Mouse (Mus musculus): Measurements from ENCODE around the gene Arhgap44.
A peak's percentile ranks its signal among the peaks of the same experiment; 100 is the strongest.

Arhgap44 gene

DNA sequence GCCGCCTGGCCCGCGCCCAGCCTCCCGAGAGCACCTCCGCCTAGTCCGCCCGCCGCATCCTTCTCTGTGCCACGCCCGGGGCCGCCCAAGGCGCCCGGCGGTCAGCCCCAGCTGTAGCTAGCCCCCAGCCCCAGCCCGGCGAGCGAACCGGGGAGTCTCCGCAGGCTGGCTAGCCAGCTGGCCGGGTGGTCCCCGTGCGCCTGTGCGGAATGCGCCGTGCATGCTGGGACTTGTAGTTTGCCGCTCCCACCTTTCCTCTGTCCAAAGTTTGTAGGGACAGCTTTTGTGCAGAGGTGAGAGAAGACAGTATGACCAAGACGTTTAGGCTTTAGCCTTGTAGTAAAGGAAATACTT is at the start of gene Arhgap44:
Arhgap44 (minus strand) TSS at position 195 of the 354 bp plus-strand sequence.
- no peak for DNase-seq (ENCODE audit: low spot score)

DNA sequence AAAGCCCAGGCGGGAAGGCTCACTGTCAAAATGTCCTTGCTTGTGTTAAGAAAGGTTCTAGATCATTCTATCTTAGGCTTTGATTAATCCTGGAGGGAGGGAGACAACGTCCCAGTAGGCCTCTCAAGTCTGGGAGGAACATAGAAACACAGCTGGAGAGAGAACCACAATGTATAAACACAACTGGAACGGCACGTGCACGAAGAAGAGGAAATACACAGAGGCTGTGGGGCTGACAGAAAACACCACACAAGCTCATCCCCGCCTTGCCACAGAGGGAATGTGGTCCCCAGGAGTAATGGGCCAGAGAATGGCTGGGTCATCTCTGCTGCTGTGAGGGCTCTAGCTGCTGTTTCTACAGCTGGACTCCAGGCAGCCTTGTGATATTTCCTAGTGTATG is 48.9 kb upstream of the Arhgap44 start:
- DNase-seq (ENCODE audit: low spot score) = no peak

- no peak for DNase-seq (ENCODE audit: low spot score)
Observed at GRCm38 (mm10) chr11:65209441-65209840, 46.7 kb upstream of the Arhgap44 start.

GRCm38 (mm10) chr11:65205306-65205705 is 42.5 kb upstream of the Arhgap44 start:
- no peak for DNase-seq (ENCODE audit: low spot score)

DNA sequence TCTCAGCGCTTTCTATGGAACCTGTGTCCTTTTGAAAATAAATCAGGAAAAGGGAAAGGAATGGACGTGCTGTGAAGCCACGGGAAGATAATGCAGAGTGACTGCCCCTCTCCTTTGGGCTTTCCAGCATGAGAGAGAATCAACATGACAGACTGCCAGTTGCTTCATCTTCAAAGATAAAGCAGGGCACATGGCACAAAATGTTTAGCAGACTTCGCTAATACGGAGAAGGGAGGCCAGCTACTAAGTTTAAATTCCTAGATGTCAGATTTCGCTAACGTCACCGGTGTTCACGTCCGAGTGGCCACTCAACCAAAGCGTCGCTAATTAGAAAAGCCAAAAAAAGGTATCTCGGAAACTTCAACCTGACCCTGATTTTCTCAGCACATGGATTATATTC is 41.9 kb upstream of the Arhgap44 start:
- DNase-seq (ENCODE audit: low spot score) = no peak

- no peak for DNase-seq (ENCODE audit: low spot score)
Observed at GRCm38 (mm10) chr11:65203020-65203419, 40.3 kb upstream of the Arhgap44 start.

DNA sequence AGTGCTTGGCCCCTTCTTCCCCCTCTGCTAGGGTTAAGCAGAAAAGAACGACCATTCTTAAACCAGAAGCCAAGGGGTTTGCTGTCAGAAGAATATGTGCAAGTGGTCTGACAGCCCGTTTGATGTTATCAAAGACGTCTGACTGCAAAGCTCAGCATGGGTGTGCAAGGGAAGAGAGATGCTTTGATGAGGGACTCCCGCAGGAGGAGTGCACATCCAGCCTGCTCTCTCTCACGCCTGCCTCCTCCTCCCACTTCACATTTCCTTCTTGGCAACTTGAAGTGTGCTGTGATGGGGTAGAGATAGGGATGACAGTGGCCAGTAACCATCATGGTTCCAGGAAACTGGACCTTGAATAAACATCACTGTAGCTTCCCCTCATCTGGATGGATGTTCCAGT is 39.5 kb upstream of the Arhgap44 start:
- no peak for DNase-seq (ENCODE audit: low spot score)

GRCm38 (mm10) chr11:65198026-65198425 is 35.3 kb upstream of the Arhgap44 start:
- no peak for DNase-seq (ENCODE audit: low spot score)

DNA sequence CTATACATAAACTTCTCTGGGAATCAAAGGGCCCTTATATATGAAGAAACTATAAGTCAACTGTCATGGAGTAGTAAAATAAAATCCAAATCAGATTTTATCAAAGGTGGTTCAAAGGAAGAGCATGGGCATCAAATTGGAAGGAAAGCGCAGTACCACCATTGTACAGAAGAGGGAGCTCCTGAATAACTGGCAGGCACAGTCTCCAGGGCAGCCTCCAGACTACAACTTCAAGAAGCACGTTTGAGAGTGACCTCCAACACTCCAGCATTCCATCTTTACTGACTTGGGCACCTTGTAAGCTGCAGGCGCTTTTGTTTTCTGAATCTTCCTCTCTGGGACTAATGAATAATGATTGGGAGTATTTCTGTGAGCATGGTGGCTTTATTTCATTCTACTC is 34.5 kb upstream of the Arhgap44 start:
- peak; percentile 31 for DNase-seq (ENCODE audit: low spot score)

GRCm38 (mm10) chr11:65186974-65187373 is 24.2 kb upstream of the Arhgap44 start:
- no peak for DNase-seq (ENCODE audit: low spot score)

- no peak for DNase-seq (ENCODE audit: low spot score)
Observed at GRCm38 (mm10) chr11:65185114-65185513, 22.4 kb upstream of the Arhgap44 start.

DNA sequence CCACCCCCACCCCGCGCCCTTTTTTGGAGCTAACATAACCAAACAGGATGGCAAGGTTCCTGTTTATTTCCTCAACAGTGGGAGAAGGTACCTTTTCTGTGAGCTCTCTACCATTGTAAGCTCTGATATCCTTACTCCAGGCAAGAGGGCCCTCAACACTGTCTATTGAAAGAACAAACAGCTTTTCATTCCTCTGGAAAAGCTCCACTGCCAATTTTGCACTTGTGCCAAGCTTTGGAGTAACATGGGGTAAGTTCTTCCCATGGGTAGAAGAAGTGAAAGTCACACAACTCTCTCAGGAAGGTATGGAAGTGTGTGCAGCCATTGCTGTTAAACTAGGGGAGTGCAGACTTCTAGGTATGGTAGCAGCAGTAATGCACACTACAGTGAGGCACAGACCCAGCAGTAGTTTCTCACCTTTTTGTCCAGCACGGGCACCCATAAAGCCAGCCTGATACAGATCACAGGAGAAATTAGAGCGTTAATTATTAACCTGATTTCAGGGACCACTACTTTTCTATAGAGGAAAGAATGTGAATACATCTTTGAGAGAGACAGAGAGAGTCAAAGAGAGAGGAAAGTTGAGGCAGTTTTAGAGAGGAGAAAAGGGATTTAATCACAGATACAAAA is 7.5 kb upstream of the Arhgap44 start:
- DNase-seq (ENCODE audit: low spot score) = no peak

- DNase-seq (ENCODE audit: low spot score) = no peak
Observed at GRCm38 (mm10) chr11:65161881-65162766, 637 bp downstream of the Arhgap44 start.

DNA sequence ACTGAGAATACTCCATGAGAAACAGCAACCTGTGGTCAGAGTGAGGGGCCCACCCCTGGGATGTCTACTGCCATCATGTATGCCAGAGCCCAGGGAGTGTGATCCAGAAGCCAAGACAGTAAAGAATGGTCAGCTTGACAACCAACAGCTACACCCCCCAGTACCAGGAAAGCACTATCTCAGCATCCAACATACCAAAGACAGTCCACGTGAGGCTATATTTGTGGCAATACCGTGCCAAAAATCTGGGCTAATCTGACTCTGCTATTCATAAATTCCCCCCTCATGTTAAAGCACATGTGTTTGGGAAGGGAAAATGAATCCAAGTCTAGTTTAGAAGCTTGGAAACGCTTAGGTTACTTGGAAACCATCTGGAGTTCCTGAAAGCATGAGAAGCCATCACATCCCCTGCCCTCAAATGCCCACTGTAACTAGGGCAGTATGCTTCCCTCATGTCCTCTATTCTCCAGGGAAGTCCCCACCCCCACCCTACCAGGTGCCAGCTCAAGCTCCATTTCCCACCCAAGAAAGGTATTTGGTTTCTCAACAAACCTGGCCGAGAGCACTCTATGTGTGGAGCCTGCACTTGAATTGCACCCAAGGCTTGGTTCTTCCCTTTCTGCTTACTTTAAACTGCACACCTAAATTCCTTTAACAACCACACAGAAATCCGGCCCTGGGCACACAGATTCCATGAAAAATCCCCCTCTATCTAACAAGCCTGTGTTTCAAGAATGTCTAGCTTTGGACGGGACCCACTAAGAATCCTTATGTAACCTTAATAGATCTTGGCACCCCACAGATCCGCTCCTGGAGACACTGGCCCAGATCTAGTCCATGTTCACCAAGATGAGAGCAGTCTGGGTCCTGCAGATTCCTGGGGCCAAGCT is 1.5 kb downstream of the Arhgap44 start:
- no peak for DNase-seq (ENCODE audit: low spot score)

GRCm38 (mm10) chr11:65159791-65160190 is 3.0 kb downstream of the Arhgap44 start, which contains the start of gene 1700086D15Rik:
1700086D15Rik (minus strand) TSS chr11:65159891.
- no peak for DNase-seq (ENCODE audit: low spot score)

- no peak for DNase-seq (ENCODE audit: low spot score)
Observed at GRCm38 (mm10) chr11:65158658-65158990, 4.1 kb downstream of the Arhgap44 start.

- DNase-seq (ENCODE audit: low spot score) = no peak
Observed at GRCm38 (mm10) chr11:65157966-65158657, 4.6 kb downstream of the Arhgap44 start.

GRCm38 (mm10) chr11:65153006-65153405 is 9.8 kb downstream of the Arhgap44 start:
- no peak for DNase-seq (ENCODE audit: low spot score)

GRCm38 (mm10) chr11:65148441-65148840 is 14.3 kb downstream of the Arhgap44 start:
- no peak for DNase-seq (ENCODE audit: low spot score)

DNA sequence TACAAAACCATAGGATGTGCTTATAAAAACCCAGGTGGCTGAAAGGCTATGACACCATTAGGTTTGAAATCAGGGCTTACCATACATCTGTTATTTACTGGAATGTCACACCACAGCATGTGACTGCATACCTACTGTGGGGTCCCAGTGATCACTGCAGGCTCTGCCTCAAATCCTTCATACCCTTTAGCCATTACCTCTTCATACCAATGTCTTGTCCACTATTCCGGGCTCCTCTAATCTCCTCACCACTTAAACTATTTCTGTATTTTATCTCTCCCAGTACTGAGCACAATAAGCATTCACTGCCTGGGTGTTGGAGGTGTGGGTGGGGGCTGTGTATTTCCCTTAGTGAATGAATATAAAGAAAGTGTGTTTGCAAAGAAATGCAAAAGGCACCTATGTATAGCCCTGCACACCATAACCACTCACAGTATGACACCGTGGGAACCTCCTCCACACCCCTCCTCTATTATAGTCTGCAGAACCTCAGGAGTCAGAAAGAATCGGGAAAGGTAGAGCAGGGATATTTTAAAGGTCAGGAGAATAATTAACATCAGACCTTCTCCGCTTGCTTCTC is 19.8 kb downstream of the Arhgap44 start:
- DNase-seq (ENCODE audit: low spot score) = no peak

DNA sequence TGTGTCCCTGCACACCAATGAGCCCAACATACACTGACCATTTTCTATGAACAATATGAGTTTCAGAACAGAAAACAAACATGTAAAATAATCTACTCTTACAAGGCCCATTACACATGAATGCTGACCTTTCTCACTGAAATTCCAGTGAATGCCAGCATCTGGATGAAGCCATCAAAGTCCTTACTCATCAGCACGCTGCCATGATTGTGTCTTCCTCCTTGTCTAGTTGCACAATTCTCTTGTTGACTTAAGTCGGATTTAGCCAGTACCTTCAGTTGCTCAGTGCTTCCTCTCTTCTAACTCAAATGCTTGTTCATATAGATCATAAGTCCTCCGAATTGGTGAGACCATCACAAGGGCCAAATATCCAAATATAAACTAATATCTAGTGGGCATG is 23.7 kb downstream of the Arhgap44 start:
- no peak for DNase-seq (ENCODE audit: low spot score)

All from c-Kit-positive CD71-positive TER-119-positive erythroid progenitor cells, embryonic 14.5 days (primary cell).